In genomic region chr6:142538503-142538902, GRCm38 (mm10) we compare ENCODE assay signal across 9 mouse cellular contexts. TPM values are rescaled to one million over a fixed set of nuclear protein-coding genes. Genes with fewer than 3 reads are reported as not detected.
DNase-seq lines count a peak whose midpoint lies in the region; ATAC-seq and TF ChIP-seq lines count a peak whose summit lies in the region.
"Had no signal": no experiment of that assay in that cellular context is flagged by ENCODE, and none has a peak within 500 bp of the region (broad histone marks: within the 10 kb centered on the region; RNA-seq: fewer than 3 reads in every experiment).

No protein-coding gene starts in this region.

- intact Hi-C loops in heart, postnatal 25 days (cut with DNase I): no loop called here
- intact Hi-C loops in left cerebral cortex, postnatal 4 days (cut with DNase I): no loop called here

- WGBS in lung, embryonic 14.5 days: 44% methylated on average over 17 of the region's 17 CpGs
- WGBS in limb, embryonic 10.5 days: 89% methylated on average over 17 of the region's 17 CpGs

- peak; percentile 6 for DNase-seq in ovary, adult 18-20 months (ENCODE audit: low spot score)
- DNase-seq in ovary, postnatal 14 days (ENCODE audit: low spot score): no peak
- peak; percentile 23 for DNase-seq in heart, postnatal 25 days (ENCODE audit: low spot score)
- peak; percentile 79 for DNase-seq in lung, embryonic 14.5 days
- peak; percentile 70 for DNase-seq in thymus, postnatal 25 days
- DNase-seq in urinary bladder, adult 18-20 months (ENCODE audit: low spot score in 2 of 2): no peak
- no peak for DNase-seq in limb, embryonic 10.5 days (ENCODE audit: low spot score)
- no peak for DNase-seq in left cerebral cortex, postnatal 4 days

- H3K9ac ChIP-seq in lung, embryonic 14.5 days: no peak overlapping the region
- H3K9ac ChIP-seq: embryonic facial prominence, embryonic 13.5 days had no signal

- no peak overlapping the region for H3K27ac ChIP-seq in lung, embryonic 14.5 days (ENCODE audit: low read depth)
- H3K27ac ChIP-seq in limb, embryonic 10.5 days: no peak overlapping the region
- H3K27ac ChIP-seq: embryonic facial prominence, embryonic 13.5 days had no signal

- no peaks in the 10 kb centered on the region for H3K27me3 ChIP-seq in lung, embryonic 14.5 days (ENCODE audit: insufficient read depth, low read length)
- no peaks in the 10 kb centered on the region for H3K27me3 ChIP-seq in limb, embryonic 10.5 days (ENCODE audit: low read depth, poor library complexity, severe bottlenecking)
- H3K27me3 ChIP-seq: embryonic facial prominence, embryonic 13.5 days had no signal

- no peak overlapping the region for H3K4me3 ChIP-seq in lung, embryonic 14.5 days (ENCODE audit: low read depth, low read length)
- no peak overlapping the region for H3K4me3 ChIP-seq in limb, embryonic 10.5 days
- H3K4me3 ChIP-seq: embryonic facial prominence, embryonic 13.5 days had no signal

- H3K4me2 ChIP-seq in lung, embryonic 14.5 days: no peak overlapping the region
- H3K4me2 ChIP-seq: embryonic facial prominence, embryonic 13.5 days had no signal

- no peaks in the 10 kb centered on the region for H3K36me3 ChIP-seq in lung, embryonic 14.5 days (ENCODE audit: insufficient read depth)
- H3K36me3 ChIP-seq in limb, embryonic 10.5 days: no peaks in the 10 kb centered on the region
- H3K36me3 ChIP-seq: embryonic facial prominence, embryonic 13.5 days had no signal

- H3K4me1 ChIP-seq in lung, embryonic 14.5 days (ENCODE audit: insufficient read depth): 0 out of 2 replicates have a peak, but pooled peaks cover under 1% of the 10 kb centered on the region
- H3K4me1 ChIP-seq in limb, embryonic 10.5 days: no peaks in the 10 kb centered on the region
- H3K4me1 ChIP-seq: embryonic facial prominence, embryonic 13.5 days had no signal

- H3K9me3 ChIP-seq in lung, embryonic 14.5 days (ENCODE audit: low read depth, low read length): no peaks in the 10 kb centered on the region
- no peaks in the 10 kb centered on the region for H3K9me3 ChIP-seq in limb, embryonic 10.5 days (replicated peaks)
- H3K9me3 ChIP-seq: embryonic facial prominence, embryonic 13.5 days had no signal

- TF ChIP-seq CTCF in lung, embryonic 14.5 days (IDR thresholded peaks at IDR 0.05; ENCODE audit: low read depth): no peak

- peak; percentile 68 for ATAC-seq in lung, embryonic 14.5 days (ENCODE audit: insufficient read depth)

RNA-seq across cellular contexts. Expression of gene Ldhb, which starts 30.7 kb away (rescaled TPM):
- total RNA-seq in heart, postnatal 25 days (2021): 1,000 to 10,000 TPM; 2,652 to 2,667 TPM
- 215 and 230 TPM in 2 replicates for polyA plus RNA-seq in lung, embryonic 14.5 days (2014; fragmentation: Nextera tagmentation; extraction: Ambion mirVana)
- polyA plus RNA-seq in limb, embryonic 10.5 days (2016; fragmentation: Nextera tagmentation; extraction: Ambion mirVana): 408 and 535 TPM in 2 replicates
- 100 to 1,000 TPM; 205 to 218 TPM for total RNA-seq in left cerebral cortex, postnatal 4 days (2021)

RNA-seq across cellular contexts. Expression of gene Kcnj8, which starts 32.9 kb away (rescaled TPM):
- total RNA-seq in heart, postnatal 25 days (2021): 10 to 100 TPM; 26.3 to 32.4 TPM
- polyA plus RNA-seq in lung, embryonic 14.5 days (2014; fragmentation: Nextera tagmentation; extraction: Ambion mirVana): 13.6 and 16.3 TPM in 2 replicates
- 0.09 and 0.16 TPM in 2 replicates for polyA plus RNA-seq in limb, embryonic 10.5 days (2016; fragmentation: Nextera tagmentation; extraction: Ambion mirVana)
- total RNA-seq in left cerebral cortex, postnatal 4 days (2021): 1 to 10 TPM; 4.2 to 4.4 TPM

Comparison
In these comparisons a context has a peak if more than half of its experiments do, and no peak if none do; other contexts are left out.
1. DNase-seq: peak in ovary, adult 18-20 months (single experiment), heart, postnatal 25 days (single experiment), lung, embryonic 14.5 days (single experiment) and thymus, postnatal 25 days (single experiment); none in ovary, postnatal 14 days (single experiment), urinary bladder, adult 18-20 months (0 of 2), limb, embryonic 10.5 days (single experiment) and left cerebral cortex, postnatal 4 days (single experiment).
2. RNA of gene Ldhb, which starts 30.7 kb away (total RNA-seq): 2,652 to 2,667 TPM in heart, postnatal 25 days; 205 to 218 TPM in left cerebral cortex, postnatal 4 days; every median in the first group is over 10 times any median in the second.
3. RNA of gene Kcnj8, which starts 32.9 kb away (total RNA-seq): 26.3 to 32.4 TPM in heart, postnatal 25 days; 4.2 to 4.4 TPM in left cerebral cortex, postnatal 4 days; every median in the first group is over 4 times any median in the second.